Mouse (Mus musculus): ENCODE measurements around the gene Dixdc1. TPM values are rescaled to one million over a fixed set of nuclear protein-coding genes. Genes with fewer than 3 reads are reported as not detected.

Gene Dixdc1
- polyA plus RNA-seq, 1 experiment from 2014 or later: 24.7 TPM

DNA sequence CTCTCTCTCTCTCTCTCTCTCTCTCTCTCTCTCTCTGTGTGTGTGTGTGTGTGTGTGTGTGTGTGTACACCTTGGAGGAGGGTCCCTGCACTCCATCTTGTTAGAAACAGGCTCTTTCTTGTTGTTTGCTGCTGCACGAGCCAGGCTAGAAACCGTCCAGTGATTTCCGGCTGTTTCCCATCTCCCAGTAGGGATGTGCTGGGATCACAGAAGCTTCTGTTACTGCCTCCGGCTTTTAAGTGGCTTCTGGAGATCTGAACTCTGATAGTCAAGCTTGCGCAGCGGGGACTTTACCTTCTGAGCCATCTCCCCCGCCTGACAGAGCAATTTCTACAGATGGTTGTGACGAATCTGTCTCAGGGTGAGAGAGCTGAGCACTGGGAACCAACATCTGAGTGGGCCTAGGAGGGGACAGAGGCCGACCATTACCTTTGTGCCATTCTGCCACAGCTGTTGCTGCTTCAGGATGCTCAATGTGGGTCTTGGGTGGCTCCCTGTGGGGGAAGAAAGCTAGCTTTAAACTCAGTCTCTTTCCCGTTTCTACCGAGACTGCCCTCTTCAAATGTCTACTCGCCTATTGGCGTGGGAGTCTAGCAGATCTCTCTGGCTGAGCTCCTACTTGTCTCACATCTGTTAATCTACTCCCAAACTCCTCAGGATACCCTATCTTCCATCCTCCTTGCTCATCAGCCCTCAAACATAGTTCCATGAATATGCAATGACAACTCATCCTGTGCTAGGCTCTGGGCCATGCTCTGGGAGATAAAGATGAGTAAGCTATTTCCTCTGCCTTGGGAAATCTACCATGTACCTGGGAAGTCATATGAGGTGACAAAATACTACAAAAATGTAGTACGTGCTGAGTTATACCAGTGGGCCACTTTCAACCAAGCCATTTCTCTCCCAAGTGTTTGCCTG is 1.8 kb upstream of the Dixdc1 start:
- 88% methylated on average over 14 of the region's 14 CpGs for WGBS
- H3K9ac ChIP-seq (replicated peaks): no peak overlapping the region
- H3K36me3 ChIP-seq: no peaks in the 10 kb centered on the region
- peaks cover 11% of the 10 kb centered on the region for H3K4me1 ChIP-seq
- H3K9me3 ChIP-seq: no peaks in the 10 kb centered on the region
- H3K27ac ChIP-seq (replicated peaks): no peak overlapping the region
- ATAC-seq (replicated peaks): no peak
- no peak overlapping the region for H3K4me3 ChIP-seq
- H3K27me3 ChIP-seq: peaks cover 5% of the 10 kb centered on the region; the same call in 1 of the 2 replicates
- H3K4me2 ChIP-seq (replicated peaks): no peak overlapping the region

DNA sequence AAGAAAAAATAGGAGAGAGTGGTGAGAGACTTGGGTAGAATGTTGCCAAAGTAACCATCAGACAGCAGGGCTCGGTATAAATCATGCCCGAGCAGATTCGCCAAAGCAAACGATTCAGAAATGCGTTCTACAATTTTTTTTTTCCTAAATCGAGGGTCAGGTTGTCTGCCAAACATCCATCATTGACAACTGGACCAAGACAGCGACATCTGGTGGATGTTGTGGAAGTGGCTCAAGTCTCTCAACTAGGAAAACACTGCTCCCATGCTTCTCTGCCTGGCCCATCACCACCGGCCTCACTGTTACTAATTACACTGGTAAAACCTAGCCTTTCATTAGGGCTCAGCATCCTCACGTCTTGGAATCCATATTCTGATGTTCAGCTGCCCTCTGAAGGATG is 4.3 kb downstream of the Dixdc1 start:
- Histone ChIP-seq H3K9ac (replicated peaks) (no peak overlapping the region), H3K4me3 (no peak overlapping the region), H3K4me2 (replicated peaks) (peak overlapping the region; percentile 29; the same call in 1 of the 2 replicates), H3K9me3 (no peaks in the 10 kb centered on the region), H3K4me1 (peaks cover 24% of the 10 kb centered on the region), H3K27me3 (no peaks in the 10 kb centered on the region), H3K36me3 (no peaks in the 10 kb centered on the region), H3K27ac (replicated peaks) (no peak overlapping the region)
- WGBS: 3% methylated on average over 9 of the region's 9 CpGs
- ATAC-seq (replicated peaks): no peak

DNA sequence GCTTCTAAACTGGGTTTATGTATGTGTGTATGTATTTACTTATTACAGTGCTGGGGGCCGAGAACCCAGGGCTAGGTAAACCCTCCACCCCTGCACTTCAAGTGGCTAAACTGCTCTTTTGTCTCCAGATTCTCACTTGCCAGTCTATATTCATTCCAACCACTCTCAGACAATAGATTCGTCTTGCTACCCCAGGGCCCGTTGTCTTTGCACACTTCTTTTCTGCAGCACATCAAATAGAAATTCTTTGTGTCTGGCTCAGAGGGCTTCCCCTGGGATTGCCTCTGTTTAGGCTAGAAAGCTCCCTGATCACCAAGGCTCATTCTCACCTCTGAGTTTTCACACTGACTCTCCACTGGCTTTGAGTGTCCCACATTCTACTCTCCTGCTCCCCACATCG is 6.8 kb downstream of the Dixdc1 start:
- Histone ChIP-seq H3K4me3 (no peak overlapping the region), H3K9ac (replicated peaks) (no peak overlapping the region), H3K27ac (replicated peaks) (peak overlapping the region; percentile 52), H3K4me2 (replicated peaks) (no peak overlapping the region), H3K4me1 (peaks cover 22% of the 10 kb centered on the region), H3K27me3 (no peaks in the 10 kb centered on the region), H3K9me3 (no peaks in the 10 kb centered on the region), H3K36me3 (no peaks in the 10 kb centered on the region)
- no peak for ATAC-seq (replicated peaks)
- WGBS: 4% methylated on average over 4 of the region's 4 CpGs

DNA sequence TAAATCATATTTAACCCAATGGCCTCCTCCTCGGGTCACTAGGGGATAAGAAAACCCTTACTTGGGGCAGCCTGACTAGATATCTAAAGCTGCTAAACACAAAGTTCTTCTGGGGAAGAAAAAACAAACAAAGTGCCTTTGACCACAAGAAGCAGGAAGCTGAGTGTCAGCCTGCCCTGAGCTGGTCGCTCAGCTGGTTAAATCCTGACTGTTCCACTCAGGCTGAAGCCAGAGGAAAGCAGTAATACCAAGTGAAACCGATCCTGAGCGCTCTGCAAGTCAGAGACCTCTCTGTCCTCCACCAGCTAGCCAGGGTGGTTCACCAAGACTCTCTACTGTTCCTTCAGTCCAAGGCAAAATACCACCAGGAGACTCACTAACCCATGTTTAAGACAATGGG is 9.7 kb downstream of the Dixdc1 start:
- Histone ChIP-seq H3K9me3 (no peaks in the 10 kb centered on the region), H3K27ac (replicated peaks) (no peak overlapping the region), H3K36me3 (no peaks in the 10 kb centered on the region), H3K4me3 (no peak overlapping the region), H3K9ac (replicated peaks) (no peak overlapping the region), H3K4me1 (peaks cover 47% of the 10 kb centered on the region), H3K4me2 (replicated peaks) (no peak overlapping the region), H3K27me3 (no peaks in the 10 kb centered on the region)
- 78% methylated on average over 4 of the region's 4 CpGs for WGBS
- no peak for ATAC-seq (replicated peaks)

DNA sequence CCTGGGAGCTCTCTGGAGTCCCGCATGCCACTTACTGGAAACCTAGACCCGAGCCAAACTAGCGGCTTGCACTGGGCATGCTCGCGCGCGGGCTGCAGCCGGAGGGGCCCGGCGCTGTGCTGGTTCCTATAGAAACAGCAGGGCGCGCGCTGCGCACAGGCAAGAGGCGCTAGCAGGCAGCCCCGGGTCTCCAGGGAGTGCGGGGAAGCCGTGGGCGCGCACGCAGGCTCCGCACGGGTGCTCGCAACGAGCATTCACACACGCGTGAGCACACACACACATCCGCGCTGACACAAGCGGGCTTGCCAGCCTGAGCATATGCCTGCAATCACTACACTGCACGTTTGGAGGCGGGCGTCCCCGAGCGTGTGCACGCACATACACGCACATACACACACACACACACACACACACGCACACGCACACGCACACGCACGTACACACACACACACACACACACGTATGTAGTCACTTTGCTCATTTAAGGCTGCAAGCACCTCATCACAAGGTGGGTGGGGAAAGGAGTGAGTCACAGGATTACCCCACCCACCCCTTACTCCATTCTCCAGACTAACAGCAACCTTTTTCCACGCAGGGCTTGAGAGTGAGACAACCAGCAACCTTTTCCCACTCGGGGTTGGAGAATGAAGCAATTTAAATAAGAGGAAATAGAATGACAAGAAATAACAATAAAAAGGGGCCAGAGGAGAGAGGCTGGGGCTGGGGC is 11.2 kb downstream of the Dixdc1 start:
- H3K4me1 ChIP-seq: peaks cover 60% of the 10 kb centered on the region
- peak; percentile 98 for ATAC-seq (replicated peaks)
- no peaks in the 10 kb centered on the region for H3K9me3 ChIP-seq
- H3K27me3 ChIP-seq: no peaks in the 10 kb centered on the region
- no peaks in the 10 kb centered on the region for H3K36me3 ChIP-seq
- WGBS: under 1% methylated on average over 45 of the region's 45 CpGs
- peak overlapping the region; percentile 87 for H3K27ac ChIP-seq (replicated peaks)
- H3K4me2 ChIP-seq (replicated peaks): peak overlapping the region; percentile 78
- H3K9ac ChIP-seq (replicated peaks): peak overlapping the region; percentile 57
- peak overlapping the region; percentile 57 for H3K4me3 ChIP-seq

DNA sequence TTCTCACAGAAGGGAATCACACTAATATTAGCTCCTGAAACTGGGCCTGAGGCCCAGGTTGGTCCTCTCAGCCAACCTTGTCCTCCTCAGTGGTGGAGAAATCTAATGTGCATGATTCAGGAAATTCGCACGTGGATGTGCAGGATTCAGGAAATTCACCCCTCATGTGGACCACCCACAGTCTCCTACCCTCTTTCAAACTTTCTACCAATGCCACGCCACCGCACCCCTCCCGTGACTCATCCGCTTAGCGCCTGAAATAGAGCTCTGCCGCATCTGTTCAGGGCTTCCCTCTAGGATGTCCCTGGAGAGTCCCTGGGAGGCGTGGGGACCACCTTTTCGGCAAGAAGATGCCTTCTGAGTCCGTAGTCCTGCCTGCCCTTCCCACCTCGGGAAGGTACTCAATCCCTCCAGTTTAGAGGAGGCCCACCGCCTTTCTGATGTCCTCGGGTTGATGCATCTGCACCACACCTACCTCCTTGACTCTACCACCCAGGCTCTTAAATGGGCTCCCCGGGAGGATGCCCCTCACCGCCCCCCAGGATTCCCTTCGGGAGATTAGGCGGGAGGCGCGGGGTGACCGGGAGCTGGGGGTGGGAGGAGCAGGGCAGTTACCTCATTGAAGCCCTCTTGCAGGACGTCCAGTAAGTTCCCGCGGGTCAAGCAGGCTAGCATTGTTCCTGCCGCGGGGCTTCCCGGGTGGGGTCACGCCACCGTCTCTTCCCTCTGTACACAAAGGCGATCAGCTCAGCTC is 12.0 kb downstream of the Dixdc1 start:
- no peaks in the 10 kb centered on the region for H3K27me3 ChIP-seq
- H3K9me3 ChIP-seq: no peaks in the 10 kb centered on the region
- peak; percentile 27 for ATAC-seq (replicated peaks)
- WGBS: 3% methylated on average over 30 of the region's 30 CpGs
- H3K27ac ChIP-seq (replicated peaks): peak overlapping the region; percentile 87
- peaks cover 60% of the 10 kb centered on the region for H3K4me1 ChIP-seq
- H3K36me3 ChIP-seq: no peaks in the 10 kb centered on the region
- H3K9ac ChIP-seq (replicated peaks): peak overlapping the region; percentile 57
- H3K4me2 ChIP-seq (replicated peaks): peak overlapping the region; percentile 78
- H3K4me3 ChIP-seq: peak overlapping the region; percentile 57

DNA sequence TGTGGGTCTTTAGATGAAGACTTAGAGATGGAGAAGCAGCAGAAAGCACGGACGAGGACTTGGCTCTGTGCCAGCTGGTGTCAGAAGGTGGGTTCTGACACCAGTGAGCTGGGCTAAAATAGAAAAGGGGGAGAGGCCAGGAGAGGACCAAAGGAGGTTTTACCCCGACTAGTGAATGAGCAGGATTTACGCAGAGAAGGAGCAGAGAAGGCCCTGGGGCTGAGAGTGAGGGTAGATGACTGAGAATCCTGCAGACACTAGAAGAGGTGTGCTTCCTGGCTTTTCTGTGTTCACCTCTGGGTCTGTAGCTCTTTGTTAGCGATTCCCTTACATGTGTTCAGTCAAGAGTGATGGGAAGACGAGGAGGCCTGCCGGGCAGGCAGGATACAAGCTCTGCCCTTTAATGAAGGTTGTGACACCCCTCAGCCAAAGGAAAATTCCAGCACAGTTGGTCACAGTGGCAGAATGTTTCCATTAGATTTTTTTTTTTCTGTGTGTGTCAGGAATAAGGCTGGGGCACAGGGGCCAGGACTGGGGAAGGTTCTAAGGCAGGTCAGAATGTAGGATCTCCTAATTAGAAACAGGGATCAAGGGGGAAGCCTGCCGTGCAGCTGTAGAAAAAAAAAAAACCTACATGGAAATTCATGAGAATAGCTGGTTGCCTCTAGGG is 13.3 kb downstream of the Dixdc1 start:
- H3K4me2 ChIP-seq (replicated peaks): peak overlapping the region; percentile 78
- WGBS: 20% methylated on average over 8 of the region's 8 CpGs
- H3K4me3 ChIP-seq: peak overlapping the region; percentile 57
- no peak for ATAC-seq (replicated peaks)
- peaks cover 67% of the 10 kb centered on the region for H3K4me1 ChIP-seq
- peak overlapping the region; percentile 26; the same call in 1 of the 2 replicates for H3K9ac ChIP-seq (replicated peaks)
- H3K36me3 ChIP-seq: no peaks in the 10 kb centered on the region
- no peaks in the 10 kb centered on the region for H3K27me3 ChIP-seq
- peak overlapping the region; percentile 71 for H3K27ac ChIP-seq (replicated peaks)
- H3K9me3 ChIP-seq: no peaks in the 10 kb centered on the region

DNA sequence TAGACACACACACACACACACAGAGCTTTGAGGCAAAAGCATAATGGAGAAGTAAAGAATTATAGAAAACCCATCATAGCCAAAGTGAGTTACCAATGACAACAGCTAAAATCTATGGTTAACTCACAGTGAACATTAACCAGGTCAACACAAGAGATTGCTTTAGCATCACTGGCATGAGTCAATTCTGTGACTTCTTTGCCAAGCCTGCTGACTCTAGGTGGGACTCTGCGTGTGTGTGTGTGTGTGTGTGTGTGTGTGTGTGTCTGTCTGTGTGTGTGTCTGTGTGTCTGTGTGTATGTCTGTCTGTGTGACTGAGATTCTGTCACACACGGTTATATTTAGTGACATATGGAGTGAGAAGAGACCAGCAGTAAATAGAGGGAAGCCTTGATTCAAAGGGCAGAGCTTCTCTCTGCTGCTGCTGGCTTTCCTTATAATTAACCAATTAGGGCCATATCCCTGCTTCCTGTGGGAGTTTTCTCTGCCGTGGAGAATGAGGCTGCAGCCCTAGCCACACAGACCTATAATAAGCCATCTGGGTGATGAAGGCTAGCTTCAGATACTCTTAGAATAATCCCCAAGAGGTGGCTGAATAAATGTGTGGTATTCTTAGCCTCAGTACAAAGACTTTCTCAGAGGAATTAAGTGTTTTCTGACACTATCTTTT is 14.5 kb downstream of the Dixdc1 start:
- Histone ChIP-seq H3K4me3 (no peak overlapping the region), H3K36me3 (no peaks in the 10 kb centered on the region), H3K4me2 (replicated peaks) (peak overlapping the region; percentile 78), H3K27ac (replicated peaks) (peak overlapping the region; percentile 77), H3K9ac (replicated peaks) (no peak overlapping the region), H3K27me3 (no peaks in the 10 kb centered on the region), H3K4me1 (peaks cover 68% of the 10 kb centered on the region), H3K9me3 (no peaks in the 10 kb centered on the region)
- WGBS: 22% methylated on average over 3 of the region's 3 CpGs
- ATAC-seq (replicated peaks): no peak

DNA sequence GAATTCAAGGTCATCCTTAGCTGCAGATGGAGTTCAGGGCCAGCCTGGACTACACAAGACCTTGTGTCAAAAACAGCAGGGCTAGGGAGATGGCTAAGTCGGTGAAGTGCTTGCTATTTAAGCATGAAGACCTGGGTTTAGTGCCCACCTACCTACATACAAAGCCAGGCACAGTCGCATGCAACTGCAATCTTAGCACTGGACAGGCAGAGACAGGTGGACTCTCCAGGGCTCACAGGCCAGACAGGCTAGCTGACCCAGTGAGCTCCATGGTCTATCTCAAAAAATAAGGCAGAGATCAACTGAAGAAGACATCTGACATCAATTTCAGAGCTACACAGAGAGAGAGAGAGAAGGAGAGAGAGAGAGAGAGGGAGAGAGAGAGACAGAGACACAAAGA is 15.2 kb downstream of the Dixdc1 start:
- peak overlapping the region; percentile 77 for H3K27ac ChIP-seq (replicated peaks)
- no peaks in the 10 kb centered on the region for H3K27me3 ChIP-seq
- H3K4me2 ChIP-seq (replicated peaks): peak overlapping the region; percentile 78; the same call in 1 of the 2 replicates
- H3K4me1 ChIP-seq: peaks cover 68% of the 10 kb centered on the region
- no peak for ATAC-seq (replicated peaks)
- H3K9ac ChIP-seq (replicated peaks): peak overlapping the region; percentile 20; the same call in 1 of the 2 replicates
- no peaks in the 10 kb centered on the region for H3K9me3 ChIP-seq
- no peak overlapping the region for H3K4me3 ChIP-seq
- 76% methylated on average over 2 of the region's 2 CpGs for WGBS
- H3K36me3 ChIP-seq: no peaks in the 10 kb centered on the region

DNA sequence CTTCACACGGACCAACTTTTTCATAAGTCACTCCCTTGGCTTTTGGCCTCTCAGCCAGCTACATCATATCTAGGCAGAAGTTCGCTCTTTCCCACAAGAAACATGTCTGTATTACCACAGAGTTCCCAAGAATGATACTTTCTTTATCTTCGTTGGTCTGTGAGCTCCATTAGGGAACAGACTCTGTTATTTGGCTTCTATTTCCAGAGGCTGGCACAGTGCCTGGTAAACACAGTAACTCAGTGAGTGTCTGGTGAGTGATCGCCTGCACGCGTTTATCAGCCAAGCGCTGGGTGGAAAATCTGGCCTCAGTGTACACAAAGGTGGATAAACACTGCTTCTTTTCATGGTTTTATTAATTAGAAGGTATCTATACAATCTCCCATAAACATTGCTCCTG is 15.9 kb downstream of the Dixdc1 start:
- H3K27ac ChIP-seq (replicated peaks): peak overlapping the region; percentile 77
- H3K4me3 ChIP-seq: peak overlapping the region; percentile 0; the same call in 1 of the 2 replicates
- no peak for ATAC-seq (replicated peaks)
- WGBS: 23% methylated on average over 7 of the region's 7 CpGs
- peaks cover 63% of the 10 kb centered on the region for H3K4me1 ChIP-seq
- no peaks in the 10 kb centered on the region for H3K27me3 ChIP-seq
- H3K4me2 ChIP-seq (replicated peaks): peak overlapping the region; percentile 35
- no peaks in the 10 kb centered on the region for H3K9me3 ChIP-seq
- H3K9ac ChIP-seq (replicated peaks): no peak overlapping the region
- H3K36me3 ChIP-seq: no peaks in the 10 kb centered on the region

DNA sequence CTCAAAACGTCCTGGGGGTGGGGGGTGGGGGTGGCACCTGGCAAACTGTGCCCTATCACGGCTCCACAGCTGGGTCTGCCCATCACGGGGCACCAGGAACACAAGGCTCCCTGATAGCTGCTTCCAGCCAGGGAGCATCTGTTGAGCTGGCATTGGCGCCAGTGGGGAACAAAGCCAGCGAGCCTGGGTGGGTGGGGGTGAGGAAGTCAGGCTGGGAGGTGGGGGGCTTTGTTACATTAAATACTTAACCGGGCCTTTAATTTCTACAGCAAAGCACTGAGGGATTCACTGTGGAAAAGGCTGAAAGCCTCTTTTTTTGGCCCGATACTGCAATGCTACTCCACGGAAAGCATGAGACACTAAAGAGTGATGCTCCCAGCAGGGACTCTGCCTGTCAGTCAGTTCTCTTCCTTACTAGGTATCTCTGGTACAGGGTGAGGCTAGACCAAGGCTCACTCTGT is 16.8 kb downstream of the Dixdc1 start:
- peak; percentile 54; the same call in 1 of the 2 replicates for ATAC-seq (replicated peaks)
- H3K27ac ChIP-seq (replicated peaks): peak overlapping the region; percentile 77

More for the DNA sequence above, 16.8 kb downstream of the Dixdc1 start:
- Histone ChIP-seq H3K9ac (replicated peaks) (no peak overlapping the region), H3K27me3 (no peaks in the 10 kb centered on the region), H3K4me2 (replicated peaks) (peak overlapping the region; percentile 35; the same call in 1 of the 2 replicates), H3K4me3 (no peak overlapping the region), H3K4me1 (peaks cover 59% of the 10 kb centered on the region), H3K36me3 (no peaks in the 10 kb centered on the region), H3K9me3 (no peaks in the 10 kb centered on the region)
- 27% methylated on average over 8 of the region's 8 CpGs for WGBS
